Mouse (Mus musculus) E14TG2a.4 (cell line): Measurements from ENCODE around the gene Coq8b.

Source experiments
- CTCF ChIP-seq: conservative IDR thresholded peaks from 2 replicates; pipeline ENCODE4 v1.5.1; 2014; ENCODE audit warnings: low read length
- POU5F1 ChIP-seq: IDR thresholded peaks from 2 replicates; pipeline ENCODE4 v1.6.1; 2014; ENCODE audit warnings: low read length, borderline replicate concordance

DNA sequence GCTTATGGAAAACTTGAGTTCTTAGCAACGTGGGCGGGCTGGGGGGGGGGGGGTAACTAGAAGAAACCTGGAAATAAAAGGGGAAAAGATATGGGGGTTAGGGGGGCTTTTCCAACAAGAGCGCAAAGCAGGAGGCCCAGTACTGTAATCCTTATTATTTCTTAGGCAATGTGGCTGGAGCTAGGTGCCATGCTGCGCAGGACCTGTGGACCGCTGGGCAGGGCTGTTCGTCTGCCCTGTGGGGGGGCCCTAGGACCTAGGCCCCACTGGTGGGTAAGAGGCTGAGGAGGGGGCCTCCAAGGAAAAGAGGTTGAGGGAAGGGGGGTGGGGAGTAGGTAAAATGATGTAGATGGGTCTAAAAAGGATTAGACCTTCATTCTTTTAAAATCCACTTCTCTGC lies 477 bp downstream of the Coq8b start:
- TF ChIP-seq CTCF = no peak
- TF ChIP-seq POU5F1 = no peak
